Mouse (Mus musculus): ENCODE measurements around the gene Eif3d. TPM values are rescaled to one million over a fixed set of nuclear protein-coding genes. Genes with fewer than 3 reads are reported as not detected.
A peak's percentile ranks its signal among the peaks of the same experiment; 100 is the strongest.

The Eif3d gene
- polyA plus RNA-seq, 1 experiment from 2014 or later, result 167 TPM

DNA sequence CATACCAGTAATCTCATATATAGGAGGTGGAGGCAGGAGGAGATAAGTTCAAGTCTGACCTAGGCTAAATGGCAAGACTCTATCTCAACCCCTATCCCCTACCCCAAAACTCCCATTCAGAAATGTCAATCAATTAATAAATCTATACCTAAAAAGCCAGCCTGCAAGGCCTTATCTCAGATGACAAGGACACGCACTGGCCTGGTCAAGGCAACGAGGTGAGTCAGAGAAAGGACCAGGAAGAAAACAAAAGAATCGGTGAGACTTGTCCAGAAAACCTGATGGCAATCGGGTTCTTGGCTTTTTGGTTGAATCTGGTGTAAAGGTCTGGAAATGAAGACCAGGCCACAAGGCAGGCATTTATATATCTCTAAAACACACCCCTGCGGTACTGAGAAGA is 43.7 kb downstream of the Eif3d start:
- Histone ChIP-seq H3K36me3 (replicated peaks; ENCODE audit: control insufficient read depth, insufficient read depth) (peaks cover 48% of the 10 kb centered on the region), H3K4me3 (replicated peaks; ENCODE audit: low read length) (no peak overlapping the region), H3K9me3 (ENCODE audit: control insufficient read depth, low read length) (no peaks in the 10 kb centered on the region), H3K9ac (no peak overlapping the region), H3K4me1 (replicated peaks; ENCODE audit: control insufficient read depth, insufficient read depth, low read length) (peaks cover 17% of the 10 kb centered on the region), H3K27me3 (ENCODE audit: control insufficient read depth, insufficient read depth, low read length) (no peaks in the 10 kb centered on the region), H3K27ac (no peak overlapping the region), H3K4me2 (replicated peaks) (no peak overlapping the region)
- DNase-seq (ENCODE audit: low spot score) (no peak), ATAC-seq (ENCODE audit: low FRiP score) (no peak)
- 96% methylated on average over 5 of the region's 5 CpGs for WGBS

- H3K27ac ChIP-seq, result no peak overlapping the region
- no peak for ATAC-seq (ENCODE audit: low FRiP score)
- 96% methylated on average over 2 of the region's 2 CpGs for WGBS
- H3K36me3 ChIP-seq (replicated peaks; ENCODE audit: control insufficient read depth, insufficient read depth), result peaks cover 65% of the 10 kb centered on the region
- H3K27me3 ChIP-seq (ENCODE audit: control insufficient read depth, insufficient read depth, low read length), result no peaks in the 10 kb centered on the region
- DNase-seq (ENCODE audit: low spot score), result no peak
- no peak overlapping the region for H3K4me3 ChIP-seq (replicated peaks; ENCODE audit: low read length)
- peaks cover 17% of the 10 kb centered on the region for H3K4me1 ChIP-seq (replicated peaks; ENCODE audit: control insufficient read depth, insufficient read depth, low read length)
- H3K9ac ChIP-seq, result no peak overlapping the region
- H3K9me3 ChIP-seq (ENCODE audit: control insufficient read depth, low read length), result no peaks in the 10 kb centered on the region
- no peak overlapping the region for H3K4me2 ChIP-seq (replicated peaks)
Measured at GRCm38 (mm10) chr15:77925195-77925594, 45.4 kb downstream of the Eif3d start.

- WGBS, result 73% methylated on average over 9 of the region's 9 CpGs
Measured at GRCm38 (mm10) chr15:77923267-77924035, 47.2 kb downstream of the Eif3d start.

DNA sequence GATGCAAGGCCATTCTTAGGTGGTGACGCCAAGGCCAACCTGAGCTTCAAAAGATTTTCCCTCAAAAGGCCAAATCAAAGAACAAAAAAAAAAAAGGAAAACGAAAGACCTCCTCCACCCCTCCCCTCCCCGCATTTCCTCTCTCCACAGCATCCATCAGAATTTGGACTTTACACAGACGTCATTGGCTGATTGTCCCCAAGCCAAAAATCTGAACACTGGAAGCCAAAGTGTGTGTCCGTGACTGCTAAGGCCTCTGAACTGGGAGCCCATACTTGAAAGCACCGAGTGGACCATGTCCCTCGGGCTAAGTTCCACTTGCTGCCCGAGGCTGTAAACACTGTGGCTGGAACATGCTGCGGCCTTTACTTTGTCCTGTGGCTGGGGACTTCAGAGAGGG is 47.9 kb downstream of the Eif3d start:
- no peaks in the 10 kb centered on the region for H3K27me3 ChIP-seq (ENCODE audit: control insufficient read depth, insufficient read depth, low read length)
- WGBS, result 88% methylated on average over 9 of the region's 9 CpGs
- H3K9me3 ChIP-seq (ENCODE audit: control insufficient read depth, low read length), result no peaks in the 10 kb centered on the region
- DNase-seq (ENCODE audit: low spot score), result no peak
- H3K27ac ChIP-seq, result no peak overlapping the region
- no peak overlapping the region for H3K9ac ChIP-seq
- H3K4me2 ChIP-seq (replicated peaks), result no peak overlapping the region
- H3K4me3 ChIP-seq (replicated peaks; ENCODE audit: low read length), result no peak overlapping the region
- peaks cover 3% of the 10 kb centered on the region for H3K4me1 ChIP-seq (replicated peaks; ENCODE audit: control insufficient read depth, insufficient read depth, low read length)
- peaks cover 88% of the 10 kb centered on the region for H3K36me3 ChIP-seq (replicated peaks; ENCODE audit: control insufficient read depth, insufficient read depth)
- ATAC-seq (ENCODE audit: low FRiP score), result no peak

More at GRCm38 (mm10) chr15:77923267-77924035, 47.2 kb downstream of the Eif3d start:
- Histone ChIP-seq H3K4me2 (replicated peaks) (no peak overlapping the region), H3K9ac (no peak overlapping the region), H3K9me3 (ENCODE audit: control insufficient read depth, low read length) (no peaks in the 10 kb centered on the region), H3K27ac (no peak overlapping the region), H3K27me3 (ENCODE audit: control insufficient read depth, insufficient read depth, low read length) (no peaks in the 10 kb centered on the region), H3K4me3 (replicated peaks; ENCODE audit: low read length) (no peak overlapping the region), H3K36me3 (replicated peaks; ENCODE audit: control insufficient read depth, insufficient read depth) (peaks cover 81% of the 10 kb centered on the region), H3K4me1 (replicated peaks; ENCODE audit: control insufficient read depth, insufficient read depth, low read length) (peaks cover 8% of the 10 kb centered on the region)
- DNase-seq (ENCODE audit: low spot score) (no peak), ATAC-seq (ENCODE audit: low FRiP score) (no peak)

DNA sequence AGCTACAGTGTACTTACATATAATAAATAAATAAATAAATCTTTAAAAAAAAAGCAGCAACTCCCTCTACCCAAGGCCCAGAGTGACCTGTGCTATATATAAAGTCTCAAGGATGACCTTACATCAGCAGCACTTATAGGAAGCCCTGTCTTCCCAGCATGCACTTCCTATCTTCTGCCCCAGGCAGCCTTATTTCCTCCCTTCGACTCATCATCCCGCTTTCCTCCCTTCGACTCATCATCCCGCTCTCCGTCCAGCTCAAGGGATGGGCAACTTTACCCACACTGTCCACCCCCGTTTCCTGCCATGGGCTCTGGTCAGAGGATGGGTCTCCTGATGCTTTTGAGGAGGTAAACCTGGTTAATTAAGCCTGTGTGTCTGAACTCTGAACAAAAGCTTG is 49.0 kb downstream of the Eif3d start:
- Histone ChIP-seq H3K36me3 (replicated peaks; ENCODE audit: control insufficient read depth, insufficient read depth) (peaks cover 83% of the 10 kb centered on the region), H3K9me3 (ENCODE audit: control insufficient read depth, low read length) (no peaks in the 10 kb centered on the region), H3K4me2 (replicated peaks) (no peak overlapping the region), H3K27ac (no peak overlapping the region), H3K27me3 (ENCODE audit: control insufficient read depth, insufficient read depth, low read length) (no peaks in the 10 kb centered on the region), H3K4me1 (replicated peaks; ENCODE audit: control insufficient read depth, insufficient read depth, low read length) (no peaks in the 10 kb centered on the region), H3K9ac (no peak overlapping the region), H3K4me3 (replicated peaks; ENCODE audit: low read length) (no peak overlapping the region)
- ATAC-seq (ENCODE audit: low FRiP score) (no peak), DNase-seq (ENCODE audit: low spot score) (no peak)
- WGBS, result 92% methylated on average over 6 of the region's 6 CpGs

DNA sequence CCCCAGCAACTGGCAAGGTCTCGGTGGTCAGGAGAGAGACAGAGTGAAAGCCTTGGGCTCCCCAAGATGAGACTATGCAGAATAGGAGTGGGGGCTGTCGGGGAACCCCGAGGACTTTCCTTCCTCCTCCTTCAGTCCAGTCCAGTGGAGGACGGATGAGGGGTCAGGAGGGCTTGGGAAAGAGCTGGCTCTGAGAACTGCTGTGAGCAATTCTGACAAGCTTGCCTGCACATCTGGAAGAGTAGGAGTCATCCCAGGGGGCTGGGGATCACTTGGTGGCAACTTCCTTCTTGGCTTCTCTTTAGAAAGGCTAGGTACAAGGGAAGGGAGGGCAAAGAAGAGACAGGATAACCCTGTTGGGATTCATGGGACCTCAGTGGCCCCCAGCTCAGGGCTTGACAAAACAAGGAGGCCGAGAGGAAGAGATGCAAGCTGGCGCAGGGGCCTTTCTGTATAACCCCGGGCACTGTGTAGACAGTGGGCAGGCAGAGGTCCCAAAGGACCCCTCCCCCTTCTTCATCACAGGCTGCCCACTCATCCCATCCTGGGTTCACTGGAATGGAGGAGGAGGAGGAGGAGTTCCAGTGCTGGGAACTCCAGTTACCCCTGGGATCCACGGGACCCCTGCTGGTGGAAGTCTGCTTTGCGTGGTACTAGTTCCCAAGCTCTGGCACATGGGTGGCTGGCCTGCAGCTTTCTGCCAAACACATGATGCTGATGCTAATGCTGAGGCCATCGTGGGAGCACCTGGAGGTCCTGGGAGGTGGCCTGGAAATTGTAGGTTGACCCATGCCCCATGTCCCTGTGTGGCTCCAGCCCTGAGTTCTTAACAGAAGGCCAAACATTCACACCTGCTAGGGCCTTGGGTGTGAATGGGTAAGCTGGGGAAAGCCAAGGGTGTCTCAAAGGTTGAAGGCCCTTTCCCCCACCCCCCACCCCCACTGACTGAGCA is 49.8 kb downstream of the Eif3d start:
- no peak overlapping the region for H3K4me2 ChIP-seq (replicated peaks)
- ATAC-seq (ENCODE audit: low FRiP score), result no peak
- no peak overlapping the region for H3K9ac ChIP-seq
- DNase-seq (ENCODE audit: low spot score), result no peak
- H3K27ac ChIP-seq, result no peak overlapping the region
- 84% methylated on average over 10 of the region's 10 CpGs for WGBS
- H3K4me3 ChIP-seq (replicated peaks; ENCODE audit: low read length), result no peak overlapping the region
- peaks cover 82% of the 10 kb centered on the region for H3K36me3 ChIP-seq (replicated peaks; ENCODE audit: control insufficient read depth, insufficient read depth)
- no peaks in the 10 kb centered on the region for H3K4me1 ChIP-seq (replicated peaks; ENCODE audit: control insufficient read depth, insufficient read depth, low read length)
- no peaks in the 10 kb centered on the region for H3K9me3 ChIP-seq (ENCODE audit: control insufficient read depth, low read length)
- H3K27me3 ChIP-seq (ENCODE audit: control insufficient read depth, insufficient read depth, low read length), result no peaks in the 10 kb centered on the region

DNA sequence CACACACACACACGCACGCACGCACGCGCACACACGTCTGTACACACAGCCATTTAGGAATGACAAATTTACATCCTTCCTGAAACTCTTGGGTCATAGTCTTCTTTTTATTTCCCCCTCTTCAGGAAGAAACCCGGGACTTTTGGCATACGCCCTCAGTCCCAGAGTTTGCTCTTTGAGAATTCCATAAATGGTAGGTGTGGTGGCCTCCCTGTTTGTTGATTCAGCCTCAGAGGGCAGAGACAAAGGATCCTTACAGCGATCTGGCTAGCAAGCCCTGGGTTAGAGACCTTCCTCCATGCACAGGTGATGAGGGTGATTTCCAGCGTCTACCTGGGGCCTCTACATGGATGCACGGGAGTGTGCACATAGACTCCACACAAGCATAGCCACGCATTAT is 51.2 kb downstream of the Eif3d start:
- no peaks in the 10 kb centered on the region for H3K4me1 ChIP-seq (replicated peaks; ENCODE audit: control insufficient read depth, insufficient read depth, low read length)
- H3K36me3 ChIP-seq (replicated peaks; ENCODE audit: control insufficient read depth, insufficient read depth), result peaks cover 88% of the 10 kb centered on the region
- no peaks in the 10 kb centered on the region for H3K9me3 ChIP-seq (ENCODE audit: control insufficient read depth, low read length)
- H3K27ac ChIP-seq, result no peak overlapping the region
- no peaks in the 10 kb centered on the region for H3K27me3 ChIP-seq (ENCODE audit: control insufficient read depth, insufficient read depth, low read length)
- DNase-seq (ENCODE audit: low spot score), result no peak
- no peak overlapping the region for H3K4me3 ChIP-seq (replicated peaks; ENCODE audit: low read length)
- H3K4me2 ChIP-seq (replicated peaks), result no peak overlapping the region
- H3K9ac ChIP-seq, result no peak overlapping the region
- ATAC-seq (ENCODE audit: low FRiP score), result no peak
- 94% methylated on average over 12 of the region's 12 CpGs for WGBS

GRCm38 (mm10) chr15:77916851-77917544 is 53.6 kb downstream of the Eif3d start:
- DNase-seq (ENCODE audit: low spot score), result peak; percentile 96
- no peaks in the 10 kb centered on the region for H3K9me3 ChIP-seq (ENCODE audit: control insufficient read depth, low read length)
- WGBS, result 44% methylated on average over 8 of the region's 8 CpGs
- no peak overlapping the region for H3K27ac ChIP-seq
- H3K36me3 ChIP-seq (replicated peaks; ENCODE audit: control insufficient read depth, insufficient read depth), result peaks cover 65% of the 10 kb centered on the region
- no peak overlapping the region for H3K4me2 ChIP-seq (replicated peaks)
- H3K4me1 ChIP-seq (replicated peaks; ENCODE audit: control insufficient read depth, insufficient read depth, low read length), result no peaks in the 10 kb centered on the region
- peak; percentile 64 for ATAC-seq (ENCODE audit: low FRiP score)
- H3K9ac ChIP-seq, result no peak overlapping the region
- no peak overlapping the region for H3K4me3 ChIP-seq (replicated peaks; ENCODE audit: low read length)
- H3K27me3 ChIP-seq (ENCODE audit: control insufficient read depth, insufficient read depth, low read length), result no peaks in the 10 kb centered on the region

- no peaks in the 10 kb centered on the region for H3K27me3 ChIP-seq (ENCODE audit: control insufficient read depth, insufficient read depth, low read length)
- H3K4me3 ChIP-seq (replicated peaks; ENCODE audit: low read length), result no peak overlapping the region
- H3K27ac ChIP-seq, result no peak overlapping the region
- ATAC-seq (ENCODE audit: low FRiP score) (no peak), DNase-seq (ENCODE audit: low spot score) (no peak)
- no peak overlapping the region for H3K9ac ChIP-seq
- H3K9me3 ChIP-seq (ENCODE audit: control insufficient read depth, low read length), result no peaks in the 10 kb centered on the region
- H3K4me1 ChIP-seq (replicated peaks; ENCODE audit: control insufficient read depth, insufficient read depth, low read length), result no peaks in the 10 kb centered on the region
- peaks cover 48% of the 10 kb centered on the region for H3K36me3 ChIP-seq (replicated peaks; ENCODE audit: control insufficient read depth, insufficient read depth)
- WGBS, result 94% methylated on average over 4 of the region's 4 CpGs
- H3K4me2 ChIP-seq (replicated peaks), result no peak overlapping the region
Measured at GRCm38 (mm10) chr15:77915287-77915686, 55.3 kb downstream of the Eif3d start.
